Mouse (Mus musculus) cerebellum, adult 9-11 months (tissue): ENCODE results near the gene Nudt14.

Experiments
- DNase-seq: peaks from one replicate; pipeline ENCODE4 v3.0.0; 2022

The Nudt14 gene

GRCm38 (mm10) chr12:112912951-112913745 is 28.8 kb downstream of the Nudt14 start:
- DNase-seq, result peak; percentile 57

DNA sequence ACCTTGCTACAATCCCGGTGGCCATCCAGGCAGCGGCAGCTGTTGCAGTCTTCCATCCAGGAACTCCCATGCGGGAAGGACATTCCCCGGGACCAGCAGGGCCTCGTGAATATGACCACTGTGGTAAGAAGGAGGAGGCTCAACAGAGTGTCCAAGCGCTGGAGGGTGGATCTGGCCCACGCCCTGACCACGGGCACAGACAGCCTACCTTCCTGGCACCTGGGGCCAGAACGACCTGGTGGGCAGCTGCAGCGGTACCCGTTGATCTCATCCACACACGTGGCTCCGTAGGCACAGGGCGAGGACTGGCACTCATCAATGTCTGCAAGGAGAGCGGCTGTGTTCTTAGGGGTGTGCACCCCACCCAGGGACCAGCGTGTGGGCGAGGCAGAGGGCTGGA is 30.2 kb downstream of the Nudt14 start:
- DNase-seq, result no peak

DNA sequence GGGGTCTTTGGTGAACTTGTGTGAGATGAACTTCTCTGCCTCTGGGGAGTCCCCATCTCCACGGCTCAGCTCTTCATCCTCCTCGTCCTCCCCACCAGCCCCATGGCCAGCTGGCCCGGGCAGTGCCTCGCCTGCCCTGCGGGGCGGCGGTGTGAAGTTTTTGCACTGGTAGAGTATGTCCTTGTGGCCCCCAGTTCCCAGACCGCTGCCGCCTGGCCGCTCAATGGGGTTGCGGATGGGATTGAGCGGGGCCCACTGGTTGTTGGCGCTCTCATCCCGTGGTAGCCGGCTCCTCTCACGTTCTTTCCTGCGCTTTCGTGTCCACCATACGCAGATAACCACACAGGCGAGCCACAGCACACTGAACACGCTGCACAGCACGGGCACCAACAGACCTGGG is 32.9 kb downstream of the Nudt14 start:
- DNase-seq, result no peak

GRCm38 (mm10) chr12:112905001-112905400 is 36.9 kb downstream of the Nudt14 start:
- no peak for DNase-seq

DNA sequence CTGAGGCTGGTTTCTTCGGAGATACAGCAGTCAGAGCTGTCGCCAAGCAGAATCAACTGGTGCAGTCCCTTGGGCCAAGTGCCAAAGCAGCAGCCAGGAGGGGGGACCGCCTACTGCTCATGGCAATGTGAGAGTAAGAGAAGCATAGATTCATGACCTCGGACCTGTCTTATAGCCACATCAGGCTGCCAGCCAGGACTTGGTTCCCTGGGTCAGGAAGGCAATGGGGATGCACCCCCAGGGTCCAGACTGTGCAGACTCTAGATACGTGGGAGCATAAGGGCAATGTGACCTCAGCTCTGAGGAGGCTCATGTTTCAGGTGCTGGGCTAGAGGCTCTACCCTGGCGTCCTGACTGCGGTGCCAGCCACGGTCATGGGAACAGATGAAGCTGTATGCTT is 38.0 kb downstream of the Nudt14 start:
- DNase-seq, result no peak

GRCm38 (mm10) chr12:112900641-112901040 is 41.3 kb downstream of the Nudt14 start:
- DNase-seq, result no peak

GRCm38 (mm10) chr12:112898960-112899359 is 43.0 kb downstream of the Nudt14 start:
- DNase-seq, result no peak

GRCm38 (mm10) chr12:112898351-112898750 is 43.6 kb downstream of the Nudt14 start:
- DNase-seq, result no peak

GRCm38 (mm10) chr12:112897522-112898212 is 44.3 kb downstream of the Nudt14 start:
- DNase-seq, result no peak

DNA sequence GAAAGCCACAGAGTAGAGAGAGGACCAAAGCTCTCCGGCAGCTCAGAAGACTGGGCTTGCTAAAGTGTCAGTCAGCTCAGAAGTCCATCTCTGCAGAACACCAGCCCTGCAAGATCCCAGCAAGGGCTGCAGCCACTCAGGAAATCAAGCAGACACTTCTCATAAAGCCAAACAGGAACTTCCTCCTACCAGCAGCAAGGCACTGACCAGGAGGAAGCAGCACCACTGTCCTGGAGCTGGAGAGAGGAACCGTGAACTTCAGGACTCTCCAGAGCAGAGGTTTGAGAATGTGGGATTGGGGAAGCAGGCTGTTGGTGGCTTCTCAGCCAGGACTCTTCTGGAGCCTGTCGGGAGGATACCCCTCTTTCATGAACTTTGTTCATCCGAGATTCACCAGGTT is 47.0 kb downstream of the Nudt14 start:
- DNase-seq, result no peak

DNA sequence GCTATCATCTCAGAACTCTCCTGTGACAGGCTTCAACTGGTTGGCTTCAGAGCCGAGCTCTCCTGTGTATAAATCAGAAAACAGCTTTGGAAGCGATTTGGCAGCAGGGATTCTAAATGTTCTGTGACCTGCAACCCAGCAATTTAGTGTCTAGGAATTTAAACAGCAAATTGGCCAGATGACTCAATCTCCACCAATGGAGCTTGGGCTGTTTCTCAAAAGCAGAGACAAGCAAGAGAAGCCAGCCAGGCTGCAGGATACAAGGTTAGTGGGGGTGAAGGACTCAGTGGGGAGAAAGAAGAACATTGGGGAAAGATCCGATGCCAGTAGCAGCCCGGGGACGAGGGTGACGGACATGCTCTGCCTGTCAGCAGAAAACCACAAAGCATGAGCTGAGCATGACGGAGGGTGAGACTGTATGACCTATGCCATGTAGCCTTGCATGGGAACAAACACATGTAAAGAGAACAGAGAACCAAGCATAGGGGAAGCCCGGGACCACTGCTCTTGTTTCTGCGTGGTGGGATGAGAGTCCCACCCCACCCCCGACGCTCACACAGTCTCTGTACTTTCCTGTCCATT is 47.5 kb downstream of the Nudt14 start:
- DNase-seq, result no peak

DNA sequence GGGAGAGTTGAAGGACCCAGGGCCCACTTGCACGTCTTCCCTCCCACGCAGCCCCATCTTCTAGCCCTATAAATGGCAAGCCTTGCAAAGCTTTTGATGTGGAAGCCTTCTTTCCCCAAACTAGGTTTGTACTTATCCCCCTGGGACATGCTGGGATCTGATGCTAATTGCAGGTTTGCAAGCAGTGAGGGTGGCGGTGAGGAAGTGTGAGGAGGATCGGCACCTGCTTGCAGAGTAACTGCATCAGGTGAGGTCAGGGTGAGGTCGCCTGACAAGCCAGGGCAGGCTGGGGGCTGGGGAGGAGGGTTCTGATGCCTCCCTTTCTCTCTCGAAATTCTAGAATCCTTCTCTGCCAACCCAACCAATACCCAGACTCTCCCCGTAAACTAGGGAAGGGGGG is 56.5 kb downstream of the Nudt14 start:
- DNase-seq, result no peak
